Mouse (Mus musculus): ENCODE data around the gene Rsph9. TPM values are rescaled to one million over a fixed set of nuclear protein-coding genes. Genes with fewer than 3 reads are reported as not detected.

The Rsph9 gene
- 0.83 and 1.1 TPM in 2 replicates for polyA plus RNA-seq (2015; fragmentation: Nextera tagmentation; extraction: Ambion mirVana)

- H3K4me1 ChIP-seq (replicated peaks), result peaks cover 38% of the 10 kb centered on the region
- H3K36me3 ChIP-seq (replicated peaks), result peaks cover 41% of the 10 kb centered on the region
- H3K27ac ChIP-seq (replicated peaks), result peak within 1 kb of the TSS; percentile 45
- H3K9ac ChIP-seq, result peak within 1 kb of the TSS; percentile 52
- peak within 1 kb of the TSS; percentile 83 for H3K4me2 ChIP-seq
- H3K4me3 ChIP-seq (replicated peaks), result peak within 1 kb of the TSS; percentile 53
- peak; percentile 93 for ATAC-seq (ENCODE audit: insufficient read depth)
- H3K27me3 ChIP-seq, result no peaks in the 10 kb centered on the region; the same call in 1 of the 2 replicates
- WGBS (ENCODE audit: insufficient replicate concordance), result 7% methylated on average over 37 of the region's 37 CpGs
- H3K9me3 ChIP-seq (replicated peaks), result no peaks in the 10 kb centered on the region
Observed at GRCm38 (mm10) chr17:46143578-46144423, at the start of gene Rsph9. TSS of gene Rsph9 (minus strand) at chr17:46144216.

- WGBS (ENCODE audit: insufficient replicate concordance), result 87% methylated on average over 2 of the region's 2 CpGs
- peaks cover 97% of the 10 kb centered on the region for H3K36me3 ChIP-seq (replicated peaks)
- H3K4me2 ChIP-seq, result no peak overlapping the region
- H3K4me3 ChIP-seq (replicated peaks), result no peak overlapping the region
- H3K9me3 ChIP-seq (replicated peaks), result no peaks in the 10 kb centered on the region
- no peaks in the 10 kb centered on the region for H3K27me3 ChIP-seq
- no peak overlapping the region for H3K27ac ChIP-seq (replicated peaks)
- no peaks in the 10 kb centered on the region for H3K4me1 ChIP-seq (replicated peaks)
- ATAC-seq (ENCODE audit: insufficient read depth), result no peak
- H3K9ac ChIP-seq, result no peak overlapping the region
Observed at GRCm38 (mm10) chr17:46188829-46189228, 44.8 kb upstream of the Rsph9 start.

GRCm38 (mm10) chr17:46182273-46182672, 38.3 kb upstream of the Rsph9 start:
- Histone ChIP-seq H3K4me2 (no peak overlapping the region), H3K27me3 (no peaks in the 10 kb centered on the region), H3K9ac (no peak overlapping the region), H3K36me3 (replicated peaks) (peaks cover 99% of the 10 kb centered on the region), H3K27ac (replicated peaks) (no peak overlapping the region), H3K4me3 (replicated peaks) (no peak overlapping the region), H3K4me1 (replicated peaks) (no peaks in the 10 kb centered on the region), H3K9me3 (replicated peaks) (no peaks in the 10 kb centered on the region)
- no peak for ATAC-seq (ENCODE audit: insufficient read depth)
- 87% methylated on average over 4 of the region's 4 CpGs for WGBS (ENCODE audit: insufficient replicate concordance)

- ATAC-seq (ENCODE audit: insufficient read depth), result no peak
- peaks cover 16% of the 10 kb centered on the region for H3K4me1 ChIP-seq (replicated peaks)
- H3K27ac ChIP-seq (replicated peaks), result no peak overlapping the region
- H3K9me3 ChIP-seq (replicated peaks), result no peaks in the 10 kb centered on the region
- WGBS (ENCODE audit: insufficient replicate concordance), result 71% methylated on average over 3 of the region's 3 CpGs
- no peaks in the 10 kb centered on the region for H3K27me3 ChIP-seq
- no peak overlapping the region for H3K9ac ChIP-seq
- peaks cover 99% of the 10 kb centered on the region for H3K36me3 ChIP-seq (replicated peaks)
- H3K4me3 ChIP-seq (replicated peaks), result no peak overlapping the region
- H3K4me2 ChIP-seq, result no peak overlapping the region
Observed at GRCm38 (mm10) chr17:46170538-46170937, 26.5 kb upstream of the Rsph9 start.

DNA sequence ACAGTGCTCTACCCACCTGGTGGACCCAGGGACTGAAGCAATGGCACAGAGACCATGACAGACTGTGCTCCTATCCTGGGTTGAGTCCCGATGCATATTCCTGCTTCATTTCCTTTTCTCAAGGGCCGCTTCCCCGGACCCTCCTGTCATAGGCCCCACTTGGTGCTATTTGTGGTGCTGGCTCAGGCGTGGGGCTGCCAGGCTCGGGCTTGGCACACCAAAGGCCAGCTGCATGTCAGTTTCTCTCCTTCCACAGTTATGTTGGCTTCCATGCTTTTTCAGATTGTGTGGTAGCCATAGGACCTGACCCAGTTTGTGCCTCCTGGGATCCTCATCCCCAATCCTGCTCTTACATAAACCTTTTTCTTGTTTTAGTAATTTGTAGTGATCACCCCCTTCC, 24.8 kb upstream of the Rsph9 start:
- no peaks in the 10 kb centered on the region for H3K27me3 ChIP-seq
- no peak for ATAC-seq (ENCODE audit: insufficient read depth)
- H3K27ac ChIP-seq (replicated peaks), result peak overlapping the region; percentile 9; the same call in 1 of the 2 replicates
- H3K36me3 ChIP-seq (replicated peaks), result peaks cover 100% of the 10 kb centered on the region
- H3K9me3 ChIP-seq (replicated peaks), result no peaks in the 10 kb centered on the region
- no peak overlapping the region for H3K4me3 ChIP-seq (replicated peaks)
- no peak overlapping the region for H3K4me2 ChIP-seq
- H3K9ac ChIP-seq, result no peak overlapping the region
- WGBS (ENCODE audit: insufficient replicate concordance), result 92% methylated on average over 5 of the region's 5 CpGs
- H3K4me1 ChIP-seq (replicated peaks), result peaks cover 21% of the 10 kb centered on the region

- H3K4me2 ChIP-seq, result no peak overlapping the region
- peak overlapping the region; percentile 9 for H3K27ac ChIP-seq (replicated peaks)
- no peaks in the 10 kb centered on the region for H3K27me3 ChIP-seq
- H3K4me1 ChIP-seq (replicated peaks), result peaks cover 26% of the 10 kb centered on the region
- H3K9me3 ChIP-seq (replicated peaks), result no peaks in the 10 kb centered on the region
- 56% methylated on average over 5 of the region's 5 CpGs for WGBS (ENCODE audit: insufficient replicate concordance)
- no peak overlapping the region for H3K9ac ChIP-seq
- peaks cover 100% of the 10 kb centered on the region for H3K36me3 ChIP-seq (replicated peaks)
- no peak overlapping the region for H3K4me3 ChIP-seq (replicated peaks)
- peak; percentile 43 for ATAC-seq (ENCODE audit: insufficient read depth)
Observed at GRCm38 (mm10) chr17:46168318-46168717, 24.3 kb upstream of the Rsph9 start.

DNA sequence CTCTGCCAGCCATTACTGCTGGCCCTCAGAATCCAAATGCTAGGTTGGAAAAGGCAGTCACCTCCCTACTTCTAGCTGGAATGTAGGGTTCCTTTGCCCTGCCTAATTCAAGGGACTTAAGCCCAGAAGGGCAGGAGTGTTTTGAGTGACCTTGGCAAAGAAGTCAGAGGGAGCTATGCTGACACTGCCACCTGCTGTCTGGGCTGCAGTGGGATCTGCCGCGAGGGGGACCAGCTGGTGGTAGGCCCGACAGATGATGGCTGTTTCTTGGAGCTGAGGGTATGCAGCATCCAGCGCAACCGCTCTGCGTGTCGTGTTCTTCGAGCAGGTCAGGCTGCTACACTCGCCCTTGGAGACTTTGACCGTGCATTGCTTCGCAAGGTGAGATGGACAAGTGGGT, 23.0 kb upstream of the Rsph9 start:
- H3K27me3 ChIP-seq, result no peaks in the 10 kb centered on the region
- WGBS (ENCODE audit: insufficient replicate concordance), result 85% methylated on average over 11 of the region's 11 CpGs
- H3K27ac ChIP-seq (replicated peaks), result no peak overlapping the region
- H3K4me1 ChIP-seq (replicated peaks), result peaks cover 39% of the 10 kb centered on the region
- H3K4me2 ChIP-seq, result no peak overlapping the region
- H3K4me3 ChIP-seq (replicated peaks), result no peak overlapping the region
- peaks cover 99% of the 10 kb centered on the region for H3K36me3 ChIP-seq (replicated peaks)
- H3K9me3 ChIP-seq (replicated peaks), result no peaks in the 10 kb centered on the region
- no peak overlapping the region for H3K9ac ChIP-seq
- ATAC-seq (ENCODE audit: insufficient read depth), result no peak

GRCm38 (mm10) chr17:46166270-46166669, 22.3 kb upstream of the Rsph9 start:
- Histone ChIP-seq H3K36me3 (replicated peaks) (peaks cover 96% of the 10 kb centered on the region), H3K9me3 (replicated peaks) (no peaks in the 10 kb centered on the region), H3K4me1 (replicated peaks) (peaks cover 45% of the 10 kb centered on the region), H3K4me3 (replicated peaks) (no peak overlapping the region), H3K27ac (replicated peaks) (no peak overlapping the region), H3K27me3 (no peaks in the 10 kb centered on the region), H3K9ac (no peak overlapping the region), H3K4me2 (no peak overlapping the region)
- ATAC-seq (ENCODE audit: insufficient read depth), result no peak
- WGBS (ENCODE audit: insufficient replicate concordance), result 83% methylated on average over 5 of the region's 5 CpGs

DNA sequence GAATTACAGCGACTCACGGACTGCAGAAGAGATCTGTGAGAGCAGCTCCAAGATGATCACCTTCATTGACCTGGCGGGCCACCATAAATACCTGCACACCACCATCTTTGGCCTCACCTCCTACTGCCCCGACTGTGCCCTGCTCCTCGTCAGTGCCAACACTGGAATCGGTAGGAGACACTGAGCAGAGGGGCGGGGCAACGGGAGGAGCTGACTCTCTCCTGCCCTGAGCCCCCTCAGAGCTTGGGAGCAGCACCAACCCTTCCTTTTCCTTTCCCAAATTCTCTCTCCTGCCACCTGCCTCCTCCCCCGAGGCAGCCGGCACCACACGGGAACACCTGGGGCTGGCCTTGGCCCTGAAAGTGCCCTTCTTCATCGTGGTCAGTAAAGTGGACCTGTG, 21.4 kb upstream of the Rsph9 start:
- WGBS (ENCODE audit: insufficient replicate concordance), result 90% methylated on average over 12 of the region's 12 CpGs
- Histone ChIP-seq H3K9ac (no peak overlapping the region), H3K4me3 (replicated peaks) (no peak overlapping the region), H3K27me3 (no peaks in the 10 kb centered on the region), H3K4me2 (no peak overlapping the region), H3K4me1 (replicated peaks) (peaks cover 45% of the 10 kb centered on the region), H3K9me3 (replicated peaks) (no peaks in the 10 kb centered on the region), H3K27ac (replicated peaks) (no peak overlapping the region), H3K36me3 (replicated peaks) (peaks cover 88% of the 10 kb centered on the region)
- no peak for ATAC-seq (ENCODE audit: insufficient read depth)

DNA sequence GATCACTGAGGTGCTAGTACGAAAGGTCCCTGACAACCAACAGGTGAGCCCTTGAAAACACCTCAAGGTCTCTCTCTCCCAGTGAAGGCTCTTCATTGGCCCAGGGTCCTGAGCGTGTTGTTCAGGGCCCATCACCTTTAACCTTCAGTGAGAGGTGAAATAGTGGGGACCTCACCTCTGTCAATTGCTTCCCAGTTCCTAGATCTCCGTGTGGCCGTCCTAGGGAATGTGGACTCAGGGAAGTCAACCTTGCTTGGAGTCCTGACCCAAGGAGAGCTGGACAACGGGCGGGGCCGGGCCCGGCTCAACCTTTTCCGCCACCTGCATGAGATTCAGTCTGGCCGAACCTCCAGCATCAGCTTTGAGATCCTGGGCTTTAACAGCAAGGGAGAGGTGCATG, 20.8 kb upstream of the Rsph9 start:
- no peak for ATAC-seq (ENCODE audit: insufficient read depth)
- Histone ChIP-seq H3K4me1 (replicated peaks) (peaks cover 45% of the 10 kb centered on the region), H3K4me3 (replicated peaks) (no peak overlapping the region), H3K9me3 (replicated peaks) (no peaks in the 10 kb centered on the region), H3K9ac (no peak overlapping the region), H3K4me2 (no peak overlapping the region), H3K27ac (replicated peaks) (no peak overlapping the region), H3K36me3 (replicated peaks) (peaks cover 81% of the 10 kb centered on the region), H3K27me3 (no peaks in the 10 kb centered on the region)
- 87% methylated on average over 10 of the region's 10 CpGs for WGBS (ENCODE audit: insufficient replicate concordance)

GRCm38 (mm10) chr17:46164301-46164700, 20.3 kb upstream of the Rsph9 start:
- no peaks in the 10 kb centered on the region for H3K27me3 ChIP-seq
- no peak overlapping the region for H3K27ac ChIP-seq (replicated peaks)
- no peak overlapping the region for H3K9ac ChIP-seq
- peaks cover 45% of the 10 kb centered on the region for H3K4me1 ChIP-seq (replicated peaks)
- ATAC-seq (ENCODE audit: insufficient read depth), result no peak
- H3K4me2 ChIP-seq, result no peak overlapping the region
- H3K4me3 ChIP-seq (replicated peaks), result no peak overlapping the region
- no peaks in the 10 kb centered on the region for H3K9me3 ChIP-seq (replicated peaks)
- WGBS (ENCODE audit: insufficient replicate concordance), result 87% methylated on average over 8 of the region's 8 CpGs
- peaks cover 77% of the 10 kb centered on the region for H3K36me3 ChIP-seq (replicated peaks)
